Mouse (Mus musculus) ES-Bruce4 (cell line): ENCODE results near the gene St14. TPM values are rescaled to one million over a fixed set of nuclear protein-coding genes. Genes with fewer than 3 reads are reported as not detected.

Experiments used
- H3K27ac ChIP-seq: 2 replicates; pipeline ENCODE4 v1.5.1; 2012; ENCODE audit warnings: low read length, inconsistent platforms; ENCODE audit not compliant: insufficient read depth
- H3K27me3 ChIP-seq: 2 replicates; pipeline ENCODE4 v1.6.1; 2012; ENCODE audit warnings: mild to moderate bottlenecking, low read length, inconsistent platforms; ENCODE audit not compliant: control insufficient read depth, poor library complexity, insufficient read depth, severe bottlenecking
- H3K36me3 ChIP-seq: 2 replicates; pipeline ENCODE4 v1.6.1; 2012; ENCODE audit warnings: inconsistent platforms, mild to moderate bottlenecking, low read length, moderate library complexity; ENCODE audit not compliant: control insufficient read depth, poor library complexity, insufficient read depth, severe bottlenecking
- H3K4me1 ChIP-seq: one replicate; pipeline ENCODE4 v1.8.1; 2011; ENCODE audit warnings: low read length; ENCODE audit not compliant: control insufficient read depth, insufficient read depth
- H3K4me3 ChIP-seq: 2 replicates; pipeline ENCODE4 v1.5.1; 2011; ENCODE audit warnings: low read depth, mild to moderate bottlenecking, low read length
- H3K9ac ChIP-seq: 2 replicates; pipeline ENCODE4 v1.6.1; 2012; ENCODE audit warnings: low read depth, mild to moderate bottlenecking, inconsistent platforms; ENCODE audit not compliant: poor library complexity, severe bottlenecking
- H3K9me3 ChIP-seq: replicated peaks from 2 replicates; pipeline ENCODE4 v1.6.1; 2012; ENCODE audit warnings: mild to moderate bottlenecking, low read length, inconsistent platforms; ENCODE audit not compliant: control insufficient read depth, poor library complexity, insufficient read depth, severe bottlenecking
- CTCF ChIP-seq: IDR thresholded peaks from one replicate; pipeline ENCODE4 v1.8.1; 2011; ENCODE audit warnings: low read depth, low read length
- EP300 ChIP-seq: IDR thresholded peaks from 2 replicates; pipeline ENCODE4 v1.6.1; 2011; ENCODE audit warnings: low read depth, low read length; ENCODE audit not compliant: insufficient read depth
- POLR2A ChIP-seq: IDR thresholded peaks from one replicate; pipeline ENCODE4 v1.8.1; 2011; ENCODE audit warnings: low read length; ENCODE audit not compliant: insufficient read depth
- polyA plus RNA-seq: library from polyadenylated mRNA; stranded (reverse); fragments of >200 nt; gene quantifications from 2 replicates; pipeline ENCODE4 v1.2.4, GENCODE M21; 2011; ENCODE audit warnings: low read depth; ENCODE audit not compliant: missing spikeins, insufficient read depth, insufficient read length

Gene St14
- polyA plus RNA-seq, 1 experiment, result 118 TPM

DNA sequence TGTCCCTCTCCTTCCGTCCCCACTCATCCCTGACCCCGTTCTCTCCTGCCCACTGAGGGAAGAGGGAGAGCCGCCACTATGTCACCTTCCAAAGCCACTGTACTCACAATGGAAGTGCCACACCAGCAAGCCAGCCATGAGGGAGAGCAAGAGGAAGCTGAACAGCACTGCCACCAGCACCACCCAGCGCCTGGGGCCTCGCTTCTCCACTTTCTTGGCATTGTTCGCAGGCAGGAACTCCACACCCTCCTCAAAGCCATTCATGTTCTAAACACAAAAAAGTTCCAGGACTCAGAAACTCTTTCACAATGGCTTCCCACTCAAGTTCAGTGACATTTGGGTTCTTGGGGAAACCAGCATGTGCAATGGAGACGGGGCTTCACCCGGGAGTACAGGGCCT lies 23.2 kb downstream of the St14 start:
- no peaks in the 10 kb centered on the region for H3K9me3 ChIP-seq
- H3K4me1 ChIP-seq, result no peaks in the 10 kb centered on the region
- no peak overlapping the region for H3K9ac ChIP-seq
- H3K36me3 ChIP-seq, result peaks cover 11% of the 10 kb centered on the region; the same call in 1 of the 2 replicates
- no peaks in the 10 kb centered on the region for H3K27me3 ChIP-seq
- no peak for TF ChIP-seq CTCF
- TF ChIP-seq POLR2A, result no peak
- TF ChIP-seq EP300, result no peak
- H3K27ac ChIP-seq, result no peak overlapping the region
- H3K4me3 ChIP-seq, result no peak overlapping the region

DNA sequence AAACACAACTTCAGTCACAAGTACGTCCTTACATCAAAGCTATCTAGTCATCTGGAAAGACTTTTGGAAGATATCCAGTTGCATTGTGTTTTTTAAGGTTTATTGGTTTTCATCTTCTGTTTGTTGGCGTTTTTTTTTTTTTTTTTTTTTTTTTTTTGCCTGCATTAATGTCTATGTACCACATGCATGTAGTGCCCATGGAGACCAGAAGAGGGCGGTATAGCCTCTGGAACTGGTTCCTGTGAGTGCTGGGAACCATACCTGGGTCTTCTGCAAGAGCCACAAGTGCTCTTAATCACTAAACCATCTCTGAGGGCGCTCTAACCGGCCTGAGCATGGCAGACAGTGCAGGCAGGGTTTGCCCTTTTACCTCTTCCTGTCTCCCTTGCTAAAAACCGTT lies 33.5 kb downstream of the St14 start:
- peaks cover 20% of the 10 kb centered on the region for H3K36me3 ChIP-seq
- no peaks in the 10 kb centered on the region for H3K9me3 ChIP-seq
- no peak overlapping the region for H3K4me3 ChIP-seq
- no peaks in the 10 kb centered on the region for H3K27me3 ChIP-seq
- H3K27ac ChIP-seq, result no peak overlapping the region
- no peak for TF ChIP-seq POLR2A
- peak; percentile 58 for TF ChIP-seq CTCF
- TF ChIP-seq EP300, result no peak
- H3K9ac ChIP-seq, result no peak overlapping the region
- H3K4me1 ChIP-seq, result no peaks in the 10 kb centered on the region

GRCm38 (mm10) chr9:31097088-31098082 lies 34.3 kb downstream of the St14 start:
- H3K9ac ChIP-seq, result no peak overlapping the region
- H3K27me3 ChIP-seq, result no peaks in the 10 kb centered on the region
- no peak for TF ChIP-seq POLR2A
- no peak for TF ChIP-seq EP300
- no peak for TF ChIP-seq CTCF
- no peak overlapping the region for H3K4me3 ChIP-seq
- no peaks in the 10 kb centered on the region for H3K9me3 ChIP-seq
- H3K4me1 ChIP-seq, result no peaks in the 10 kb centered on the region
- H3K36me3 ChIP-seq, result peaks cover 13% of the 10 kb centered on the region
- H3K27ac ChIP-seq, result no peak overlapping the region

- TF ChIP-seq EP300, result no peak
- no peak for TF ChIP-seq POLR2A
- no peak for TF ChIP-seq CTCF
- Histone ChIP-seq H3K27ac (no peak overlapping the region), H3K36me3 (peaks cover 11% of the 10 kb centered on the region; the same call in 1 of the 2 replicates), H3K9ac (no peak overlapping the region), H3K27me3 (no peaks in the 10 kb centered on the region), H3K9me3 (no peaks in the 10 kb centered on the region), H3K4me3 (no peak overlapping the region), H3K4me1 (no peaks in the 10 kb centered on the region)
These were observed 38.8 kb downstream of the St14 start for GRCm38 (mm10) chr9:31092833-31093195.

DNA sequence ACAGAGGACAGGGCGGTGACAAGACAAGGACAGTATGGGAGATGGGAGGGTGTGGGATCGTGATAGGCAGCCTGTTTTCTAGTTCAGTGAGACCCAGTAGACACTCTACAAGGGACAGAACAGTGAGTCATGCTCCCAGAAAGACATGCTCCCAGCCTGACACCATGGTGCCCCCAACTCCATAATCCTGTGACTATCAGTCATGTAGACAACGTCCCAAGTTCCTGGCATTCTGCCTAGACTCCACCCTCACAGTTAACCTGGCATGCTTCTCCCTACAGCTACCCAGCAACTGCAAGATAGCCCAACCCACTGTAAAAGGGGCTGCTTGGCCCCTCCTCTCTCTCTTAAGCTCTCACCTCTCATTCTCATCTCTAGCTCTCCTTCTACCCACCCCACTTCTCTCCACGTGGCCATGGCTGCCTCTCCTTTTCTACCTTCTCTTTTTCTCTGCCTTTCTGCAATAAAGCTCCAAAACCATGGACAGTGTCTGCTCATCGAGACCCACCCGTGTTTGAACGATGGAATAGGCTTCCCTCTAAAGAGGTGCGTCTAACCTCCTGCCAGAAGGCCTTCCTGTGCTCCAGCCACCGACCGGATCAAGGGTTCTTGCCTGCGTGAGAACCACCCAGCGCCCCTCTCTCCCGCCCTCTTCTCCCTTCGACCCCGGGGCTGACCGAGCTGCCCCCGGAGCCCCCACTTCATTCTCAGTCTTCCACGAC lies 39.4 kb downstream of the St14 start:
- H3K4me1 ChIP-seq, result no peaks in the 10 kb centered on the region
- H3K9me3 ChIP-seq, result no peaks in the 10 kb centered on the region
- peaks cover 11% of the 10 kb centered on the region; the same call in 1 of the 2 replicates for H3K36me3 ChIP-seq
- no peak overlapping the region for H3K27ac ChIP-seq
- no peak overlapping the region for H3K9ac ChIP-seq
- TF ChIP-seq CTCF (no peak), EP300 (no peak), POLR2A (no peak)
- H3K27me3 ChIP-seq, result no peaks in the 10 kb centered on the region
- H3K4me3 ChIP-seq, result no peak overlapping the region

DNA sequence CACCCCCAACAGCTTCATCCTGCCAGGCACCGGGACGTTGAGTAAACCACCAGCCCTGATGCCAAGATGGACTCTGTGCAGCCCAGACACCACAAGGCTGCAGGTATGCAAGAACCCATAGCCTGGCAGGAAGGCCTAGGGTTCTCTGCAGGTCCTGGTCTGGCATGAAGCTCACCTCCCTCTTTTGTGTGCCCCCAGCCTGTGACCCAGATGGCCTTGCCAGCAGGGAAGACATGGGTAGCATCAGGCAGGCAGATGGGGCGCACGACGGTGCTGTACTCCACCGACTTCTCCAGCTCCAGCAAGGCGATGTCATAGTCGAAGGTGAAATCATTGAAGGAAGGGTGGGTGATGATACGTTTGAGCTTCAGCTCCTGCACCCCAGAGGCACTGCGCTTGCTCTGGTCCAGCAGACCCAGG lies 40.5 kb downstream of the St14 start:
- Histone ChIP-seq H3K4me3 (no peak overlapping the region), H3K4me1 (no peaks in the 10 kb centered on the region), H3K27ac (no peak overlapping the region), H3K27me3 (no peaks in the 10 kb centered on the region), H3K9ac (no peak overlapping the region), H3K36me3 (peaks cover 5% of the 10 kb centered on the region; the same call in 1 of the 2 replicates), H3K9me3 (no peaks in the 10 kb centered on the region)
- TF ChIP-seq EP300 (no peak), CTCF (no peak), POLR2A (no peak)
